Mouse (Mus musculus) small intestine, adult 2 months (tissue): ENCODE measurements around the gene Cald1.

ENCODE experiments used
- CTCF ChIP-seq: fragments of 200-500 bp; IDR thresholded peaks from 2 replicates; pipeline ENCODE4 v1.5.1; 2012; ENCODE audit warnings: low read depth, mild to moderate bottlenecking, control low read depth, inconsistent platforms, low read length, moderate library complexity, mixed read lengths; ENCODE audit not compliant: insufficient replicate concordance, insufficient read length; ENCODE audit errors: extremely low read depth
- POLR2A ChIP-seq: fragments of 200-500 bp; IDR thresholded peaks from 2 replicates; pipeline ENCODE4 v1.6.1; 2012; ENCODE audit warnings: low read depth, mild to moderate bottlenecking, control low read depth, inconsistent platforms, low read length, moderate library complexity

DNA sequence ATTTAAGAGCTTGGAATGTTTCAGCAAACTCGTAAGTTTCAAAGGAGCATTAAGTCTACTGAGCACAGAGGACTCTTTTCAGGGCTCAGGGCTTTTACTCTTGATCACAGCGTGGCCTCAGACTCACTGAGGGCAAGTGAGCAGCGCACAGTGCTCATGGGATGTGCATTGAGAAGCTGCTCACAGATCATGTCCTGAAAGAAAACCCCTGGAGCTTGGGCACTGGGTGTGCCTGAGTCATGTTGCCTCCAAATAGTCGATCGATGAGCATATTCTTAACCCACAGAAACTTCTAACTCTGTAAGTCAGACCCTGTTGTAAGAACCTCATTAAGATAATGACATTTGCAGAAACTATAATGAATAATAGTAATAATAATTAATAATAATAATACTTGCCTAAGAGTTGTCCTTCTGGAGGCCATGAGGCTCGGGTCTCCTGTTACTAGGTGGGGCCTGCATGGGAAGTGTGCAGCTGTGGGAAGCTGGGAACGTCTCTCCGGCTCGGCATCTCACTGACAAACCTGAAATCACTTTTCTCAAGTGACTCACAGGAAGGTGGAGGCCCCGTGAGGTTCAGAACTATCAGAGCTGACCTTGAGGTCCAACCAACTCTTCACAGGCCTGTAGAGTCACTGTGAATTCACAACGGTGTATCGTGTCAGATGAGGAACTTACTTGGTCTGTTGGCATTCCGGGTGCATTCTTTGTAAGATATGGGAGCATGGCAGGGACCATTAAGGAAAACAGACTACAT, 136.8 kb downstream of the Cald1 start:
- TF ChIP-seq POLR2A: no peak
- TF ChIP-seq CTCF: no peak
